Mouse (Mus musculus) hindbrain, embryonic 15.5 days (tissue): Measurements from ENCODE around the gene Rnasek. TPM values are rescaled to one million over a fixed set of nuclear protein-coding genes. Genes with fewer than 3 reads are reported as not detected.

Source experiments
- ATAC-seq: fragments of 200-750 bp; cut with Nextera tagmentation; 2 replicates; pipeline ENCODE4 v1.8.0; 2017; ENCODE audit warnings: low read depth, moderate number of reproducible peaks, moderate TSS enrichment; ENCODE audit not compliant: low FRiP score
- H3K27ac ChIP-seq: fragments of 300-500 bp; sonication (generic); replicated peaks from 2 replicates; pipeline ENCODE4 v1.5.1; 2015; ENCODE audit warnings: mild to moderate bottlenecking, inconsistent platforms
- H3K27me3 ChIP-seq: fragments of 300-500 bp; sonication (generic); 2 replicates; pipeline ENCODE4 v1.6.1; 2015; ENCODE audit warnings: control low read depth, inconsistent platforms
- H3K36me3 ChIP-seq: fragments of 300-500 bp; sonication (generic); 2 replicates; pipeline ENCODE4 v1.6.1; 2015; ENCODE audit warnings: control low read depth, inconsistent platforms
- H3K4me1 ChIP-seq: fragments of 300-500 bp; sonication (generic); replicated peaks from 2 replicates; pipeline ENCODE4 v1.6.1; 2015; ENCODE audit warnings: control low read depth, inconsistent platforms
- H3K4me2 ChIP-seq: fragments of 300-500 bp; sonication (generic); 2 replicates; pipeline ENCODE4 v1.6.1; 2015; ENCODE audit warnings: moderate library complexity, mild to moderate bottlenecking, inconsistent platforms
- H3K4me3 ChIP-seq: fragments of 300-500 bp; sonication (generic); 2 replicates; pipeline ENCODE4 v1.5.1; 2015; ENCODE audit warnings: mild to moderate bottlenecking, inconsistent platforms
- H3K9ac ChIP-seq: fragments of 300-500 bp; sonication (generic); 2 replicates; pipeline ENCODE4 v1.6.1; 2015; ENCODE audit warnings: inconsistent platforms
- H3K9me3 ChIP-seq: fragments of 300-500 bp; sonication (generic); 2 replicates; pipeline ENCODE4 v1.6.1; 2016; ENCODE audit warnings: control low read depth, inconsistent platforms
- WGBS: fragments of 180-500 bp; shearing (Covaris S2); methylation state at CpG from one replicate; pipeline ENCODE4 v1.1.7; 2015; 5-methylcytosine and 5-hydroxymethylcytosine counted together
- polyA plus RNA-seq: library from polyadenylated mRNA; unstranded; fragments of >200 nt; fragmentation: Nextera tagmentation; extraction: Ambion mirVana; gene quantifications from 2 replicates; pipeline ENCODE4 v1.2.1, GENCODE M21; 2015

Rnasek gene
- polyA plus RNA-seq, 1 experiment from 2014 or later, result 408 TPM

DNA sequence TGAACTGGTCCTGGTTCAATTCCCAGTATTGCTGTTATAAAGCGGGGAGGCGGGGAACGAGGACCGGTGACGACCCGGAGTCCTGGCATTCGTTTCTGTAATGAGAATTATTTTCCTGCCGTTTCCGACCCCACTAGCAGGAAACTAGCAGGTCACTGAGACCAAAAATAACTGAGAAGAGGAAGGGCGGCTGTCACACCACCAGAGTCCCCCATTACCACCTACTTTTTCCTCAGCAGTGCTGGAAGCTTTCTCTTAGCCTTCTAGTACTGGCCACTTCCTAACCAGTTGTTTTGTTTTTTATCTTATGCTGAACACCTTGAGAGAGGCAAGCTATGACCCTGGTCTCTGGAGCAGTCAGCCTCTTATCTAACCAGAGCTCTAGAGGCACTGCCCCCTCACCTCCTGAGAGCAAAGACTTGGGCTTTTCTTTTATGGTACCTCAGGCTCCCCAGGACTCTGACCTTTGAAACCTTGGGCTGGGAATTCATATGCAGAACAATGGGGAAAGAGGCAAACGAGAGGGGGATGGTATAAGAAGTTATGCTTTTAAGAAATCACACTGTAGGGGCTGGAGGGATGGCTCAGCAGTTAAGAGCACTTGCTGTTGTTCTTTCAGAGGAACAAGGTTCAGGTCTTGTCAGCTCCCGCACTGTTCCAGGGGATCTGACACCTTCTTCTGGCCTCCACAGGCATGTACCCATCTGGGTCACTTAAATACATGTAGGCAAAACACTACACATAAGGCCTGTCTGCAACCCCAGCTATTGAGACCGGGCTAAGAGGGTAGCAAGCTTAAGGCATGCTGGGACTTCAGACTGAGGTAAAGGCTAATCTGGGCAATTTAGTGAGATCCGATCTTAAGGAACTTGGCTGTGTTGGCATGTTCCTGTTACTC, 17.8 kb downstream of the Rnasek start:
- H3K4me2 ChIP-seq, result peak overlapping the region; percentile 87
- peak overlapping the region; percentile 86 for H3K27ac ChIP-seq
- WGBS, result 8% methylated on average over 14 of the region's 14 CpGs
- H3K27me3 ChIP-seq, result peaks cover 10% of the 10 kb centered on the region
- H3K9me3 ChIP-seq, result no peaks in the 10 kb centered on the region
- peak overlapping the region; percentile 60 for H3K4me3 ChIP-seq
- no peak for ATAC-seq
- peaks cover 44% of the 10 kb centered on the region for H3K4me1 ChIP-seq
- H3K9ac ChIP-seq, result peak overlapping the region; percentile 64
- peaks cover 5% of the 10 kb centered on the region; the same call in 1 of the 2 replicates for H3K36me3 ChIP-seq

DNA sequence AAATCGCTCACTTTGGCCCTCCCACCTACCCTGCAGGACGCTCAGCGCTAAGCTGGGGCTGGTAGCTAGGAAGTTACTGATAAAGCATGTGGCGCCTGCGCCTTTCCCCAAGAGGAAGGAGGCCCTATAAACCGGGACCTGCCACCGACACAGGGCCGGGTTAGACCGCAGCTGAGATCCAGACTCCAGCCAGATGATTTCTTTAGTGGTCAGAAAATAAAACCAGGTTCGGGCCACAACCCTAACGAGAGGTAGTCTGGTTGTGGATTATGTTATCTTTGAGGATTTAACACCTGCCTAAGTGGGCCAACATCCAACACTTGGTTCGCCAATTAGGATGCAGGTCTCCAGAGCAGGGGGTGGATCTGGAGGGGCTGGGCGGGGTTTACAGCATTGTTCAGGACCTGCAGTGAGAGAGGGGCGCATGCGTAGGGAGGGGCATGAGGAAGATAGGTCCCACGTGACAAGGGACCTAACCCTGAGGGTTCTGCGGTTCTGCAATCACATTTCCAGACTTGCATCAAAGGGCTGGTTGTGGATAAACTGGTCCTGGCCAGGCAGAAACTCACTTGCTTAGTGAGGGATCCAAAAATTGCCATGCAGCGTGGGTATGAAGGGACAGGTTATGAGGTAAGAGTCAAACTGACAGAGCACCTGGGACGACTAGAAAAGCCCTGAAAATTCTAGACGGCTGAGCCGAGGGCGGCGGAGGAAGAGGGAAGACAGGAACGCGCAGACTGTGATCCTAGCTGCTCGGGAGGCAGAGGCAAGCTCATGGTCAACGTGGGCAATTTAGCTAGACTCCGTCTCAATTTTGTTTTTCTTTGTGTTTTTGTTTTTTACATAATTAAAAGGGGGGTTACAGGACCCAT, 18.7 kb downstream of the Rnasek start, which contains the start of gene Slc16a13:
Gene Slc16a13, minus strand, starts transcription at position 334 of the 872 bp plus-strand sequence.
- H3K4me1 ChIP-seq, result peaks cover 35% of the 10 kb centered on the region
- peaks cover 16% of the 10 kb centered on the region for H3K27me3 ChIP-seq
- WGBS, result under 1% methylated on average over 28 of the region's 28 CpGs

DNA sequence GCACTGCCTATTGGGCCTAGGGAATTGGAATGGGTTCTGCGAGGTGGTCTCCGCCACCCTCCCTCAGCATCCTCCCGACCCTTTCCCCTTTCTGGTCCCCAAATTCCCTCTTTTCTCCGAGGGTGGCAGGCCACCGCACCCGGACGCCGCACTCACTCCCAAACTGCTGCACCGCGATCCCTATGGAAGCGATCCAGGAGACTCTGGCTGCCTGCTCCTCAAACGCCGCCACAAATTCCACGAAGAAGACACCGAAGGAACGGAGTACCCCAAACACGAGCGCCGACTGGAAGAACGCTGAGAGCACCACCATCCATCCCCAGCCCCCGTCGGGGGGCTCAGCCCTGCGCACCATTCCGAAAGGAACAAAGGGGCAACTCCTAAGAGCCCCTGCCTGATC, 19.3 kb downstream of the Rnasek start:
- peak overlapping the region; percentile 60 for H3K4me3 ChIP-seq
- no peak for ATAC-seq
- peak overlapping the region; percentile 87 for H3K4me2 ChIP-seq
- H3K27me3 ChIP-seq, result peaks cover 19% of the 10 kb centered on the region
- no peaks in the 10 kb centered on the region for H3K9me3 ChIP-seq
- H3K9ac ChIP-seq, result peak overlapping the region; percentile 57
- H3K36me3 ChIP-seq, result peaks cover 6% of the 10 kb centered on the region; the same call in 1 of the 2 replicates
- H3K27ac ChIP-seq, result peak overlapping the region; percentile 86
- under 1% methylated on average over 24 of the region's 24 CpGs for WGBS
- peaks cover 35% of the 10 kb centered on the region for H3K4me1 ChIP-seq

More for the DNA sequence above, 18.7 kb downstream of the Rnasek start, which contains the start of gene Slc16a13:
- H3K36me3 ChIP-seq, result peaks cover 6% of the 10 kb centered on the region; the same call in 1 of the 2 replicates
- no peaks in the 10 kb centered on the region for H3K9me3 ChIP-seq
- H3K4me3 ChIP-seq, result peak within 1 kb of the TSS; percentile 60
- ATAC-seq, result peak; percentile 96
- peak within 1 kb of the TSS; percentile 87 for H3K4me2 ChIP-seq
- H3K9ac ChIP-seq, result peak within 1 kb of the TSS; percentile 64
- peak within 1 kb of the TSS; percentile 86 for H3K27ac ChIP-seq

DNA sequence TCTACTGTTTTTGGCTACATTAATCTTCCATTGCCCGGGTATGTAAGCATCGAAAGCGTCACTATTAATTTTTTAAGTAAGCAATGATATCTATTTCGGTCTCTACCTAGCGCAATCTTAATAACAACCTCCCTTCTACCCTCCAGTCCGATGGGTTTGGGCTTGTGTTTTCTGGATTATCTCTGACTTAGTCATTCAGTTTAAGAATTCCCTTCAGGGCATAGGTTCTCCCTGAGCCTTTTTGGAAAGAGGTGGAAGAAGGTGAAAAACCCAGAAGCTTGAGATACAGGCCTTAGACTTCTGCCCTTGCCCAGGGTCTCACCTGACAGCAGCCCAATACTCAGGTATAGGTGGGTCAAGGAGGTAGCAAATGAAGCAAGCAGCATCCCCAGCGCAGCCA, 19.8 kb downstream of the Rnasek start:
- peak overlapping the region; percentile 86 for H3K27ac ChIP-seq
- no peaks in the 10 kb centered on the region for H3K9me3 ChIP-seq
- ATAC-seq, result no peak
- H3K4me2 ChIP-seq, result peak overlapping the region; percentile 87
- peak overlapping the region; percentile 60 for H3K4me3 ChIP-seq
- H3K4me1 ChIP-seq, result peaks cover 39% of the 10 kb centered on the region
- 52% methylated on average over 7 of the region's 7 CpGs for WGBS
- peaks cover 23% of the 10 kb centered on the region for H3K27me3 ChIP-seq
- peak overlapping the region; percentile 57 for H3K9ac ChIP-seq
- H3K36me3 ChIP-seq, result peaks cover 6% of the 10 kb centered on the region; the same call in 1 of the 2 replicates

DNA sequence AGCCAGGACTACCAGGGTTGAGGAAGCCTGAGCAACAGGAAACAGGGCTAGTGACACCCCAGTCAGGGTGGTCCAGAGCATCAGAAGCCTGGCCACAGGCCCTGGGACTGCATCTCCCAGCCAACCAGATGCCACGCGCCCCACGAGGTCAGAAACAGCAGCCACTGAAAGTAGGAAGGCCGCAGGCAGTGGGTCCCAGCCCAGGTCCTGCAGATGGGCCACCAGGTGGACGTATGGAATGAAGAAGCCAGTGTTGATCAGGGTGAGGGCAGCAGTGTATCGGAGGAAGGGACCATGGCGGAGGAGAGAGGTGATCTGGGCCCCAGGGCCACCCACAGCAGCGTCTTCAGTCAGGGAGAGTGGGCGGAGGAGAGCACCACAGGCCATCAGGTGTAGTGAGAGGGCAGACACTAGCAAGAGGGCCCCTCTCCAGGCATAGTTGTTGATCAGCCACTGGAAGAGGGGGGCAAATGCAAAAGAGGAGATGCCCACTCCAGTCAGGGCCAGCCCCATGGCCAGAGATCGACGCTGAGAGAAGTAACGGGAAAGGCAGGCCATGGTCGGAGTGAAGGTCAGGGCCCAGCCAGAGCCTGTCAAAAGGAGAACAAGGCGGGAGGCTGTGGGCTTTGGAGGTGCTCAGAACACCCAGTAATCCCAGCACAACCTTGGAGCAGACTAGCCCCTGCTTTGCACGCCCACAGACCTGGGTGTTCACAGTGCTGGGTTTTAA, 20.7 kb downstream of the Rnasek start:
- ATAC-seq, result no peak
- Histone ChIP-seq H3K9ac (0 out of 2 replicates have a peak overlapping the region, but pooled peaks have one; percentile 15), H3K4me2 (peak overlapping the region; percentile 87), H3K9me3 (no peaks in the 10 kb centered on the region), H3K27ac (no peak overlapping the region), H3K4me3 (peak overlapping the region; percentile 60), H3K4me1 (peaks cover 49% of the 10 kb centered on the region), H3K36me3 (peaks cover 6% of the 10 kb centered on the region; the same call in 1 of the 2 replicates), H3K27me3 (peaks cover 31% of the 10 kb centered on the region)
- 88% methylated on average over 15 of the region's 15 CpGs for WGBS

DNA sequence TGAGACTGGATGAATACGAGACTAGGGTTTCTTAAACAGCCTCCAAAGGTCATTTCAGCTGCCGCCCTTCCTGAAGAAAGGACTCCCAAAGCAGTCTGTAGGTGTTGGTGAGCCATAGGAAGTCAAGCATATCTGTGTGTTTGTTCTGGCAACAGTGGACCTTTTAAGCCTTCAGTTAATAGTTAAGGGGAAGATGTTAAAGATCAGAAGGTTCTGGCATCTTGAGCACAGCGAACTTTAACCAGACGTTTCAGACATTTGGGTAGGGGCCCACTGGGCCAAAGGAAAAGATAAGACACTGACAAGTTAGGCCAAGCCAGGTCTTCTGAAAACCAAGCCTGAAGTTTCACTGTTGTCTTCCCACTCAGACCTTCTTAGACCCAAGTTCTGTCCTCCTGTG, 21.6 kb downstream of the Rnasek start:
- ATAC-seq, result no peak
- H3K4me1 ChIP-seq, result peaks cover 57% of the 10 kb centered on the region
- peaks cover 6% of the 10 kb centered on the region; the same call in 1 of the 2 replicates for H3K36me3 ChIP-seq
- no peak overlapping the region for H3K27ac ChIP-seq
- H3K4me3 ChIP-seq, result no peak overlapping the region
- H3K9me3 ChIP-seq, result no peaks in the 10 kb centered on the region
- H3K9ac ChIP-seq, result no peak overlapping the region
- peaks cover 35% of the 10 kb centered on the region for H3K27me3 ChIP-seq
- WGBS, result 95% methylated on average over 4 of the region's 4 CpGs
- H3K4me2 ChIP-seq, result 0 out of 2 replicates have a peak overlapping the region, but pooled peaks have one; percentile 87

DNA sequence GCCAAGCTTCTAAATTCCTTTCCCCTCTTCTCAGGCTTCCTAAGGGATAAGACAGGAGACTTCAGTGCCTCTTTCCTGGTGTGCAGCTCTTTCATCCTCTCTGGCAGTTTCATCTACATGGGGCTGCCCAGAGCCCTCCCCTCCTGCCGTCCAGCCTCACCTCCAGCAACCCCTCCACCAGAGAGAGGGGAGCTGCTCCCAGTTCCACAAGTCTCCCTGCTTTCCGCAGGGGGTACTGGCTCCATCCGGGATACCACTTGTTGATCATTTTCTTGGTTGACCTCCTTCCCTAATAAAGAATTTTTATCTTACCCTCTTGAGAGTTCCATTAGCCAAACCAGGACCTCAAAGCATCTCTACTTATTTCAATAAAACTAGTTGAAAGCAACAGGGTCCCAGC, 23.5 kb downstream of the Rnasek start:
- 46% methylated on average over 3 of the region's 3 CpGs for WGBS

DNA sequence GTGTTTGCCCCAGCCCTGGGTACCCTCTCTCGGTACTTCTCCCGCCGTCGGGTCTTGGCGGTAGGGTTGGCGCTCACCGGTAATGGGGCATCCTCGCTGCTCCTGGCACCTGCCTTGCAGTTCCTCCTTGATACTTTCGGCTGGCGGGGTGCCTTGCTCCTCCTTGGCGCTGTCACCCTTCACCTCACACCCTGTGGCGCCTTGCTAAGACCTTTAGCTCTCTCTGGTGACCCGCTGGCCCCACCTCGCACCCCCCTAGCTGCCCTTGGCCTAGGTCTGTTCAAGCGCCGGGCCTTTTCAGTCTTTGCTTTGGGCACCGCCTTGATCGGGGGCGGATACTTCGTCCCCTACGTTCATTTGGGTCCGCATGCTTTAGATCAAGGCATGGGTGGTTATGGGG, 24.3 kb downstream of the Rnasek start:
- Histone ChIP-seq H3K27ac (no peak overlapping the region), H3K9me3 (no peaks in the 10 kb centered on the region), H3K9ac (no peak overlapping the region), H3K4me1 (peaks cover 46% of the 10 kb centered on the region), H3K36me3 (peaks cover 6% of the 10 kb centered on the region; the same call in 1 of the 2 replicates), H3K4me2 (peak overlapping the region; percentile 84), H3K4me3 (no peak overlapping the region), H3K27me3 (peaks cover 39% of the 10 kb centered on the region)
- ATAC-seq, result no peak
- 11% methylated on average over 22 of the region's 22 CpGs for WGBS

More for the DNA sequence above, 23.5 kb downstream of the Rnasek start:
- no peak overlapping the region for H3K4me2 ChIP-seq
- no peak overlapping the region for H3K4me3 ChIP-seq
- no peaks in the 10 kb centered on the region for H3K9me3 ChIP-seq
- no peak overlapping the region for H3K9ac ChIP-seq
- H3K27ac ChIP-seq, result no peak overlapping the region
- peaks cover 46% of the 10 kb centered on the region for H3K4me1 ChIP-seq
- ATAC-seq, result no peak
- peaks cover 39% of the 10 kb centered on the region for H3K27me3 ChIP-seq
- peaks cover 6% of the 10 kb centered on the region; the same call in 1 of the 2 replicates for H3K36me3 ChIP-seq

DNA sequence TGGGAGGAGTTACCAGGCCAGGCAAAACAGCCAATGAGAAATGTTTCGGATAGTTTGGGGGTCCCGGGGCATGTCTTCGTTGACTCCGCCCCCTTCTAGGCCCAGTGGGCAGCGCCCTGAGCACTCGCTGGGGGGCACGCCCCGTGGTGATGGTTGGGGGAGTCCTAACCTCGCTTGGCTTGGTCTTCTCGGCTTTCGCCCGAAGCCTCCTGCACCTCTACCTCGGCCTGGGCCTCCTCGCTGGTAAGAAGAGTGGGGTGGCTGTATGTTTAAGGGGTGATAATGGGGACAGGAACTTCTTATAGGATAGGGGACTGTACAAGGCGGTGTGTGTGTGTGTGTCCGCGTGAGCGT, 24.8 kb downstream of the Rnasek start:
- Histone ChIP-seq H3K27me3 (peaks cover 39% of the 10 kb centered on the region), H3K4me1 (peaks cover 43% of the 10 kb centered on the region), H3K36me3 (peaks cover 6% of the 10 kb centered on the region; the same call in 1 of the 2 replicates), H3K4me2 (peak overlapping the region; percentile 84), H3K9me3 (no peaks in the 10 kb centered on the region), H3K4me3 (peak overlapping the region; percentile 42), H3K9ac (no peak overlapping the region), H3K27ac (no peak overlapping the region)
- 5% methylated on average over 18 of the region's 18 CpGs for WGBS
- peak; percentile 32; the same call in 1 of the 2 replicates for ATAC-seq

DNA sequence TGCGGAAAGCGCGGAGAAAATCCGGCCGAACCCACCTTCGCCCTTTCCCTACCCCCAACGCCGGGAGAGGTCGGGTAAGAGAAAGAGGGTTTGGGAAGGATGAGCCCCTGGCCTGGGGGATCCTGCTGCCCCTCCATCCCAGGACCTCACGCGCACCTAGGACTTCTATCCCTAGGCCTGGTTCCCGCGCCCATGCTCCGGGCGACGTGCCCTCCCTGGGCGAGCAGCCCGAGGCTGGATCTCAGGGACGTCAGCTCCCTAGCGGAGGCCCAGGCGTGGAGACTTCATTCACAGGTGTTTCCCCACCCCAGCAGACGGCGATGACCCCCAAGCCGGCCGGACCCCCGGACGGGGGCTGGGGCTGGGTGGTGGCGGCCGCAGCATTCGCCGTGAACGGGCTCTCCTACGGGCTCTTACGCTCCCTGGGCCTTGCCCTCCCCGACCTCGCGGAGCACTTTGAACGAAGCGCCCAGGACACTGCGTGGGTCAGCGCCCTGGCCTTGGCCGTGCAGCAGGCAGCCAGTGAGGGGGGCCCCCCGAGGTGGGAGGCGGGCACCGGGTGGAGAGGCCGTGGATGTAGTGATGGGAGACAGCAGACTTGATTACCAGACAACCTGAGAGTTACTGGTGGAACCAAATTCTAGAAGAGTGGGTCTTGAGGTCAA, 25.3 kb downstream of the Rnasek start:
- under 1% methylated on average over 46 of the region's 46 CpGs for WGBS
- Histone ChIP-seq H3K9me3 (no peaks in the 10 kb centered on the region), H3K36me3 (peaks cover 6% of the 10 kb centered on the region; the same call in 1 of the 2 replicates), H3K9ac (peak overlapping the region; percentile 44), H3K4me3 (peak overlapping the region; percentile 42), H3K4me1 (peaks cover 38% of the 10 kb centered on the region), H3K27me3 (peaks cover 39% of the 10 kb centered on the region), H3K27ac (no peak overlapping the region), H3K4me2 (peak overlapping the region; percentile 84)
- ATAC-seq, result peak; percentile 57
